Mouse (Mus musculus) megakaryocyte, adult 5-6 weeks (primary cell): ENCODE data around the gene Dscam. TPM values are rescaled to one million over a fixed set of nuclear protein-coding genes. Genes with fewer than 3 reads are reported as not detected.
A peak's percentile ranks its signal among the peaks of the same experiment; 100 is the strongest.

ENCODE experiments used
- ATAC-seq: 2 replicates; pipeline ENCODE4 v1.8.0; 2016; ENCODE audit warnings: mild to moderate bottlenecking, inconsistent platforms; ENCODE audit not compliant: poor library complexity, severe bottlenecking
- total RNA-seq, 2 experiments: library from RNA; stranded (forward) in 1 of 2; stranded (reverse) in 1 of 2; fragments of 153-499, 151-499 nt in 1 of 2; fragments of 221-1000, 200-1000 nt in 1 of 2; gene quantifications; 2 replicates each; pipeline versions ENCODE4 v1.2.3 to v1.2.4; 2015 to 2017

Dscam gene
- 0.05 and 0.16 TPM in 2 replicates for total RNA-seq (2015)
- total RNA-seq (2017), result 0.04 TPM in 2 replicates

- no peak for ATAC-seq
These were observed at the start of gene Dscam for GRCm38 (mm10) chr16:97170513-97171081. Gene Dscam (minus strand): TSS chr16:97170752.

- no peak for ATAC-seq
These were observed 48.8 kb upstream of the Dscam start for GRCm38 (mm10) chr16:97219381-97219780.

GRCm38 (mm10) chr16:97209997-97210396, 39.4 kb upstream of the Dscam start:
- no peak for ATAC-seq

GRCm38 (mm10) chr16:97208276-97208675, 37.7 kb upstream of the Dscam start:
- peak; percentile 41; the same call in 1 of the 2 replicates for ATAC-seq

- ATAC-seq, result 0 out of 2 replicates have a peak, but pooled peaks have one; percentile 12
These were observed 33.5 kb upstream of the Dscam start for GRCm38 (mm10) chr16:97204090-97204489.

GRCm38 (mm10) chr16:97203554-97203953, 33.0 kb upstream of the Dscam start:
- no peak for ATAC-seq

GRCm38 (mm10) chr16:97194630-97195029, 24.1 kb upstream of the Dscam start:
- ATAC-seq, result 0 out of 2 replicates have a peak, but pooled peaks have one; percentile 37

GRCm38 (mm10) chr16:97194179-97194578, 23.6 kb upstream of the Dscam start:
- ATAC-seq, result no peak

GRCm38 (mm10) chr16:97192296-97192695, 21.7 kb upstream of the Dscam start:
- ATAC-seq, result no peak

GRCm38 (mm10) chr16:97190604-97191003, 20.1 kb upstream of the Dscam start:
- no peak for ATAC-seq

GRCm38 (mm10) chr16:97171500-97171899, 948 bp upstream of the Dscam start:
- no peak for ATAC-seq

GRCm38 (mm10) chr16:97169901-97170512, 545 bp downstream of the Dscam start:
- ATAC-seq, result no peak

GRCm38 (mm10) chr16:97168614-97169013, 1.9 kb downstream of the Dscam start:
- ATAC-seq, result no peak

- ATAC-seq, result no peak
These were observed 2.5 kb downstream of the Dscam start for GRCm38 (mm10) chr16:97168030-97168429.

- ATAC-seq, result no peak
These were observed 4.4 kb downstream of the Dscam start for GRCm38 (mm10) chr16:97166166-97166565.

- peak; percentile 79 for ATAC-seq
These were observed 5.0 kb downstream of the Dscam start for GRCm38 (mm10) chr16:97165444-97166121.

- no peak for ATAC-seq
These were observed 12.3 kb downstream of the Dscam start for GRCm38 (mm10) chr16:97158279-97158678.

- ATAC-seq, result no peak
These were observed 25.9 kb downstream of the Dscam start for GRCm38 (mm10) chr16:97144544-97145194.

GRCm38 (mm10) chr16:97141943-97142342, 28.6 kb downstream of the Dscam start:
- no peak for ATAC-seq

GRCm38 (mm10) chr16:97135003-97135827, 35.3 kb downstream of the Dscam start:
- no peak for ATAC-seq

- ATAC-seq, result no peak
These were observed 43.3 kb downstream of the Dscam start for GRCm38 (mm10) chr16:97127296-97127695.
